Comparison of ENCODE assay signal across 16 mouse cellular contexts in the genomic region with DNA sequence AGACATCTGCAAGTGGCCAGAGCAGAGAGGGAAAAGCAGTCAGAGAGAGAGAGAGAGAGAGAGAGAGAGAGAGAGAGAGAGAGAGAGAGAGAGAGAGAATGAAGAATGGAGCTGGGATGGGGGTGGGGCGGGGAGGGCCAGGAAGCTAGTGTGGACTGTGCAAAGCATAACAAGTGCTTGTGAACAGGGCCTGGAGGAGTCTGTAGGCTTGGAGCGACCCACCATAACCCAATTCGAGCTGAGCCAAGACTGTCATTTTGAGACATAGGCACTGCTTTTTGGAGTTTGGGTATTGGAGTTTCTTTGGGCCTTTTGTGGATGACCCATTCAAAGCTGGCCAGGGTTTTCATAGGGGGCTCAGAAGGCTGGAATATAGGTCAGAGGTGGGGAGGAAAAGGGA. TPM values are rescaled to one million over a fixed set of nuclear protein-coding genes. Genes with fewer than 3 reads are reported as not detected.
"Had no signal": no experiment of that assay in that cellular context is flagged by ENCODE, and none has a peak within 500 bp of the region (broad histone marks: within the 10 kb centered on the region; RNA-seq: fewer than 3 reads in every experiment).

No protein-coding gene starts in this region.

- H3K4me3 ChIP-seq: liver, embryonic 13.5 days; midbrain, embryonic 15.5 days; myocyte; neural tube, embryonic 13.5 days; stomach, embryonic 15.5 days had no signal

- DNase-seq: kidney, adult 18-20 months; kidney, adult 9 months; kidney, postnatal 25 days; liver, embryonic 13.5 days; lung, adult 2 months; lung, postnatal 4 days; retina, postnatal 1 day; right cerebral cortex, postnatal 25 days; spleen, adult 18-20 months; thymus, postnatal 25 days had no signal

- H3K9ac ChIP-seq: liver, embryonic 13.5 days; midbrain, embryonic 15.5 days; neural tube, embryonic 13.5 days; stomach, embryonic 15.5 days had no signal

- H3K4me2 ChIP-seq: liver, embryonic 13.5 days; midbrain, embryonic 15.5 days; neural tube, embryonic 13.5 days; stomach, embryonic 15.5 days had no signal

- H3K9me3 ChIP-seq: liver, embryonic 13.5 days; midbrain, embryonic 15.5 days; neural tube, embryonic 13.5 days; stomach, embryonic 15.5 days had no signal

- ATAC-seq: midbrain, embryonic 15.5 days had no signal

- H3K27me3 ChIP-seq: liver, embryonic 13.5 days; midbrain, embryonic 15.5 days; neural tube, embryonic 13.5 days; stomach, embryonic 15.5 days had no signal

- H3K27ac ChIP-seq: liver, embryonic 13.5 days; midbrain, embryonic 15.5 days; neural tube, embryonic 13.5 days; stomach, embryonic 15.5 days had no signal

- H3K36me3 ChIP-seq: liver, embryonic 13.5 days; midbrain, embryonic 15.5 days; neural tube, embryonic 13.5 days; stomach, embryonic 15.5 days had no signal

RNA-seq across cellular contexts. Expression of a gene that starts 48.0 kb away (rescaled TPM):
- total RNA-seq: liver, adult 2 months; monocyte, adult 5-6 weeks had no signal
